Mouse (Mus musculus) kidney, adult 2 months (tissue): ENCODE data around the gene Bpifa6.

Experiments
- CTCF ChIP-seq: fragments of 200-500 bp; conservative IDR thresholded peaks from 2 replicates; pipeline ENCODE4 v1.5.1; 2011; ENCODE audit warnings: low read depth, mild to moderate bottlenecking, control low read depth, low read length, moderate library complexity, mixed read lengths; ENCODE audit not compliant: insufficient read depth, insufficient read length
- POLR2A ChIP-seq: fragments of 200-500 bp; IDR thresholded peaks from one replicate; pipeline ENCODE4 v1.6.1; 2011; ENCODE audit warnings: low read depth, low read length, control low read depth

- TF ChIP-seq POLR2A, result no peak
- TF ChIP-seq CTCF, result no peak
Measured at GRCm38 (mm10) chr2:154007965-154008364, 33.2 kb downstream of the Bpifa6 start, which contains the start of gene Bpifa2.
